Mouse (Mus musculus) liver, embryonic 14.5 days (tissue): ENCODE data around the gene Cmip. TPM values are rescaled to one million over a fixed set of nuclear protein-coding genes. Genes with fewer than 3 reads are reported as not detected.

ENCODE experiments used
- ATAC-seq: fragments of 200-750 bp; cut with Nextera tagmentation; 2 replicates; pipeline ENCODE4 v1.8.0; 2017; ENCODE audit warnings: moderate number of reproducible peaks, mild to moderate bottlenecking, moderate library complexity; ENCODE audit not compliant: insufficient read depth
- DNase-seq, 3 experiments: peaks; one replicate each; pipeline ENCODE4 v3.0.0-alpha.2; 2012 to 2013; ENCODE audit warnings: low read depth in 3 of 3, low spot score in 3 of 3
- H3K27ac ChIP-seq: fragments of 300-500 bp; sonication (generic); 2 replicates; pipeline ENCODE4 v1.5.1; 2014; ENCODE audit warnings: moderate library complexity, mild to moderate bottlenecking, control low read depth, inconsistent platforms
- H3K27me3 ChIP-seq: fragments of 300-500 bp; sonication (generic); 2 replicates; pipeline ENCODE4 v1.6.1; 2014; ENCODE audit warnings: mild to moderate bottlenecking, low read length, moderate library complexity; ENCODE audit not compliant: control insufficient read depth, insufficient read depth
- H3K36me3 ChIP-seq: fragments of 300-500 bp; sonication (generic); replicated peaks from 2 replicates; pipeline ENCODE4 v1.6.1; 2014; ENCODE audit warnings: low read depth; ENCODE audit not compliant: control insufficient read depth, insufficient read depth
- H3K4me1 ChIP-seq, 2 experiments: fragments of 200-500 bp in 1 of 2; fragments of 300-500 bp in 1 of 2; sonication (generic) in 1 of 2; replicated peaks; 2 replicates each; pipeline ENCODE4 v1.6.1; 2012 to 2014; ENCODE audit warnings: antibody characterized with exemption in 1 of 2, inconsistent platforms in 1 of 2, low read length in 1 of 2; ENCODE audit not compliant: control insufficient read depth in 2 of 2, insufficient read depth in 2 of 2
- H3K4me2 ChIP-seq: fragments of 300-500 bp; sonication (generic); 2 replicates; pipeline ENCODE4 v1.6.1; 2014; ENCODE audit warnings: low read depth, mild to moderate bottlenecking, control low read depth, moderate library complexity
- H3K4me3 ChIP-seq, 2 experiments: fragments of 200-500 bp in 1 of 2; fragments of 300-500 bp in 1 of 2; sonication (generic) in 1 of 2; 2 replicates each; pipeline ENCODE4 v1.5.1; 2012 to 2014; ENCODE audit warnings: low read depth in 2 of 2, low read length in 2 of 2, mild to moderate bottlenecking in 2 of 2, control low read depth in 1 of 2, inconsistent platforms in 1 of 2, moderate library complexity in 1 of 2; ENCODE audit not compliant: insufficient read depth in 1 of 2
- H3K9ac ChIP-seq: fragments of 300-500 bp; sonication (generic); replicated peaks from 2 replicates; pipeline ENCODE4 v1.6.1; 2014; ENCODE audit warnings: mild to moderate bottlenecking, control low read depth, moderate library complexity
- H3K9me3 ChIP-seq: fragments of 300-500 bp; sonication (generic); 2 replicates; pipeline ENCODE4 v1.6.1; 2016; ENCODE audit warnings: low read length, mixed read lengths; ENCODE audit not compliant: control insufficient read depth
- CTCF ChIP-seq: IDR thresholded peaks from 2 replicates; pipeline ENCODE4 v1.5.1; 2016; ENCODE audit warnings: antibody characterized with exemption, low read depth, control low read depth
- EP300 ChIP-seq: IDR thresholded peaks from 2 replicates; pipeline ENCODE4 v1.6.1; 2016; ENCODE audit warnings: antibody characterized with exemption, low read depth
- WGBS: fragments of 180-500 bp; shearing (Covaris S2); extraction: QIAGEN DNeasy Blood & Tissue Kit; methylation state at CpG from one replicate; pipeline ENCODE4 v1.1.7; 2014; ENCODE audit not compliant: insufficient replicate concordance; 5-methylcytosine and 5-hydroxymethylcytosine counted together
- polyA plus RNA-seq, 2 experiments: library from polyadenylated mRNA; depleted of rRNA in 1 of 2; stranded (reverse) in 1 of 2; unstranded in 1 of 2; fragments of >200 nt; fragmentation: Nextera tagmentation in 1 of 2; extraction: Ambion mirVana in 1 of 2; gene quantifications; 2 replicates each; pipeline versions ENCODE4 v1.2.1 to v1.2.3; 2012 to 2014

The Cmip gene
- polyA plus RNA-seq, 2 experiments: 6.7 to 10.4 TPM

DNA sequence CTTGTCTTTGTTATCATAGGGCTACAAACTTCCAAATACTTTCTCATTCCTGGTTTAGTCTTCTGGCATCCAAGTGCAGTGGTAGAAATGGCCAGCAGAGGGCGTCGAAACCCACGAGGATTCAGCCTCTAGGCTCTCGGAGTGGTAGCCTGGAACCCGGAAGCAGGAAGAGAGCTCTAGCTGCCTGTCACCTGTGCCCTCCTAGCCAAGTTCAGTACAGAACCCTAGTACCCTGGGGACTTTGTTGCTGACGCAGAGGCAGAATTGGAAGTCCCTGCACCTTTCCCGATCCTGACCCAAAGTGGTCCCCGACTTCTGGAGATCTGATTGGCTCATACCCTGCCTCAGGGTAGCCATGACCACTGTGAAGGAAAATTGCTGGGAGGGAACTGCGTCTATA lies 32.2 kb upstream of the Cmip start:
- H3K4me1 ChIP-seq: peaks cover 0 to 2% of the 10 kb centered on the region in 2 experiments; a peak in 2 of 4 replicates
- H3K4me3 ChIP-seq: peak overlapping the region; percentile 47 to 58
- peak overlapping the region; percentile 68 for H3K4me2 ChIP-seq
- 5% methylated on average over 9 of the region's 9 CpGs for WGBS
- peak; percentile 69 to 80 (median 70) for DNase-seq
- H3K9me3 ChIP-seq: no peaks in the 10 kb centered on the region
- H3K27ac ChIP-seq: no peak overlapping the region; the same call in 1 of the 2 replicates
- H3K36me3 ChIP-seq: no peaks in the 10 kb centered on the region
- H3K27me3 ChIP-seq: no peaks in the 10 kb centered on the region
- ATAC-seq: peak; percentile 87
- TF ChIP-seq EP300 (no peak; the same call in 1 of the 2 replicates), CTCF (peak; percentile 98)
- peak overlapping the region; percentile 60 for H3K9ac ChIP-seq

DNA sequence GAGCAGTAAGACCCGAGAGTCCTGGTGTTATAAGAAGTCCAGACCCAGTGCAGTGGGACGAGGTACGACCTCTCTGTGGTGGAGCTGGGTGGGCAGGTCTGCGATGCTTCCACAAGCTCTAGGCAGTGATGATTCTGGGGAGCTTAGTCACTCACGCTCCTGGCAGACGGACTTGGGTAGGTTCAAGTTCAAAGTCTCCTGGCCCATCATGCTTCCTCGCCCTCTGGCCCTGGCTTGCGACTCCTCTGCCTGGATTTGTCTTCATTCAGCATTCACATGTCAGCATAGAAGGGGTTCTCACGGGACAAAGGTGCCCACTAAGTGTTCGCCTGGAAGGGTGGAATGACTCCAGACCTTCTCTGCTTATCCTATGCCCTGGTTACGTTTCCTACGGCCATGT lies 30.6 kb upstream of the Cmip start:
- Histone ChIP-seq H3K4me2 (no peak overlapping the region), H3K36me3 (no peaks in the 10 kb centered on the region), H3K27ac (no peak overlapping the region), H3K4me3 (no peak overlapping the region), H3K4me1 (peaks cover 0 to 2% of the 10 kb centered on the region in 2 experiments; a peak in 2 of 4 replicates), H3K9me3 (no peaks in the 10 kb centered on the region), H3K27me3 (no peaks in the 10 kb centered on the region), H3K9ac (no peak overlapping the region)
- ATAC-seq (no peak), DNase-seq (no peak)
- WGBS: 68% methylated on average over 12 of the region's 12 CpGs
- TF ChIP-seq EP300 (no peak), CTCF (no peak)

GRCm38 (mm10) chr8:117227339-117227738 lies 29.5 kb upstream of the Cmip start:
- Histone ChIP-seq H3K9ac (no peak overlapping the region), H3K4me3 (no peak overlapping the region), H3K36me3 (no peaks in the 10 kb centered on the region), H3K9me3 (no peaks in the 10 kb centered on the region), H3K27me3 (no peaks in the 10 kb centered on the region), H3K4me2 (no peak overlapping the region), H3K4me1 (peaks cover 0 to 2% of the 10 kb centered on the region in 2 experiments; a peak in 2 of 4 replicates), H3K27ac (no peak overlapping the region)
- WGBS: 59% methylated on average over 2 of the region's 2 CpGs
- DNase-seq (no peak), ATAC-seq (no peak)
- TF ChIP-seq EP300: no peak
- no peak for TF ChIP-seq CTCF

GRCm38 (mm10) chr8:117233199-117233598 lies 23.7 kb upstream of the Cmip start:
- no peak for DNase-seq
- TF ChIP-seq EP300: no peak
- no peak for TF ChIP-seq CTCF

DNA sequence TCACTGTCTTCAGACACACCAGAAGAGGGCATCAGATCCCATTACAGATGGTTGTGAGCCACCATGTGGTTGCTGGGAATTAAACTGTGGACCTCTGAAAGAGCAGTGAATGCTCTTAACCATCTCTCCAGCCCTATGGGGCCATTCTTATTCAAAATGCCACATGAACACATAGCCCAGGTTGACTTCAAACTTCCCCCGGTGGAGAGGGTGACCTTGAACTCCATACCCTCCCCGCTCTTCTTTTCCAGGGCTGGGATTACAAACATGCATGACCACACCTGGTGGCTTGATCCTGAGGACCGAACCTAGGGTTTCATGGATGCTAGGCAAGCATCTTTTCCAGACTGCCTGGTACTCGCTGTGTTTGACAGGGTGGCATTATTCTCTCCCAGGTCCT lies 20.3 kb upstream of the Cmip start:
- Histone ChIP-seq H3K4me1 (no peaks in the 10 kb centered on the region; a peak in 1 of 4 replicates), H3K4me3 (no peak overlapping the region), H3K36me3 (no peaks in the 10 kb centered on the region), H3K27ac (no peak overlapping the region), H3K4me2 (no peak overlapping the region), H3K27me3 (no peaks in the 10 kb centered on the region), H3K9ac (no peak overlapping the region), H3K9me3 (no peaks in the 10 kb centered on the region)
- DNase-seq (no peak), ATAC-seq (no peak)
- TF ChIP-seq EP300 (no peak), CTCF (no peak)
- WGBS: 72% methylated on average over 4 of the region's 4 CpGs

More at GRCm38 (mm10) chr8:117233199-117233598, 23.7 kb upstream of the Cmip start:
- no peak overlapping the region for H3K4me3 ChIP-seq
- no peak for ATAC-seq
- no peaks in the 10 kb centered on the region for H3K27me3 ChIP-seq
- no peak overlapping the region for H3K27ac ChIP-seq
- no peaks in the 10 kb centered on the region for H3K9me3 ChIP-seq
- no peak overlapping the region for H3K4me2 ChIP-seq
- no peak overlapping the region for H3K9ac ChIP-seq
- no peaks in the 10 kb centered on the region for H3K36me3 ChIP-seq
- WGBS: 58% methylated on average over 7 of the region's 7 CpGs
- no peaks in the 10 kb centered on the region for H3K4me1 ChIP-seq
